Mouse (Mus musculus): ENCODE measurements at regions not wholly inside any gene's neighbourhood (a gene's known extent, or its start where the extent isn't known, plus 50 kb on each side); places are given as distances from the start of the nearest gene placed in this dataset.
"Not testable (repeated sequence)": the region's sequence is repeated elsewhere in the genome, so short reads cannot be mapped to it uniquely, and the experiment has no call there.

DNA sequence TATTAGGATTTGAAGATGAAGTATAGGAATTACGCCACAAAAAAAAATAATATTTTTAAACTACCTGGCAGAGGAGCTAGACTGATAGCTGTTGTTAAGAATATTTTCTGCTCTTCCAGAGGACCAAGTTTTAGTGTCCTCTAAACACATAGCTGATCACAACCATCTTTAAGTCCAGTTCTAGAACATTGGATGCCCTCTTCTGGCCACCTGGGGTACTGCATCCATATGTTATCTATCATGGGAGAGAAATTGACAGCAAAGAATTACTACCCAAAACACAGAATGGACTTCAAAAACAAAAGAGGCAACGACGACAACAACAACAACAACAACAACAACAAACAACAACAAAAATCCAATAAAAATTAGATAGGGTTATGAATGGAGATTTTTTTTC, 71.0 kb upstream of the Prl4a1 start:
- H3K4me3 ChIP-seq (ENCODE audit: insufficient read depth, low read length), result no peak overlapping the region
- no peaks in the 10 kb centered on the region for H3K4me1 ChIP-seq (ENCODE audit: control insufficient read depth, insufficient read depth, low read length)
- H3K27ac ChIP-seq (ENCODE audit: insufficient read depth, low read length), result no peak overlapping the region
- TF ChIP-seq POLR2A (IDR thresholded peaks at IDR 0.05; ENCODE audit: extremely low read depth, insufficient read depth, low read length), result no peak
- peak; percentile 32; the same call in 1 of the 2 replicates for TF ChIP-seq CTCF (IDR thresholded peaks at IDR 0.05; ENCODE audit: extremely low read depth, insufficient read depth, low read length)

DNA sequence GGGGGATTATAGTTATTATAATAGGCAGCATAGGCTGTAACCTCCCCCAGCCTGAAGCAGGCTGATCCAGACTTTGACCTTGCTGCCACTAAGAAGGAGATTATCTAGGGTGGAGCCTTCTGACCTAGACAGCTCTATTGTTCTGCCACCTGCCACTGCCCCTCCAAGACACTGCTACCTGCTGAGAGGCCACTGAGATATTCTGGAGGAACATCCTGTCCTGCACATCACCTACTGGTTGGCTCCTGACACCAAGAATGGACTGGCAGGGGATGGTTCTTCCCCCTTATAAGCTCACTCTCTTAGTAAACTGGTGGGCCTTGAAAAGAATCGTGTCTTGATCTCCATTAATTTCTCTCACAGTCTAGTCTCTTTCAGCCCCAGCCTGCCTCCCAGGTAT, 55.6 kb upstream of the Prl4a1 start:
- not testable (repeated sequence) for H3K4me1 ChIP-seq (ENCODE audit: control insufficient read depth, insufficient read depth, low read length); H3K4me3 ChIP-seq (ENCODE audit: insufficient read depth, low read length); H3K27ac ChIP-seq (ENCODE audit: insufficient read depth, low read length)

DNA sequence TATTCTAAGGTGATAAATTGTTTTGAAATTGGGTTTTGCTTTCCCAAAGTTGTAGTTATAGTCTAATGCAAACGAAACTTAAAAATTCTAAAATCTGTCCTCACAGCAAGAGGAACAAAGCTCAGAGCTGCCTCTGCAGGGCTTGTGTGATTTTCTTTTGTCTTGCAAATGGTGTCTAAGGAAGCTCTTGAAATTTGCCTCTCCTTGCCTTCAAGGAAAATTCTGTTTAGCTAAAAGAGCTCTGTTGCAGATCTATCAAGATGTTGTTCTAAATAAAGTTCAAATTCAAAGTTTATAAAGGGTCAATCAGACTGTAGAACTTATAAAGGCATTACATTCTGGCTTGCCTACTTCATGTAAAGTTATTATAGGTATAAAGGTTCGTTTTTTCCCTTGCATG, 53.6 kb upstream of the Prl4a1 start:
- not testable (repeated sequence) for H3K4me1 ChIP-seq (ENCODE audit: control insufficient read depth, insufficient read depth, low read length); H3K4me3 ChIP-seq (ENCODE audit: insufficient read depth, low read length); H3K27ac ChIP-seq (ENCODE audit: insufficient read depth, low read length)

DNA sequence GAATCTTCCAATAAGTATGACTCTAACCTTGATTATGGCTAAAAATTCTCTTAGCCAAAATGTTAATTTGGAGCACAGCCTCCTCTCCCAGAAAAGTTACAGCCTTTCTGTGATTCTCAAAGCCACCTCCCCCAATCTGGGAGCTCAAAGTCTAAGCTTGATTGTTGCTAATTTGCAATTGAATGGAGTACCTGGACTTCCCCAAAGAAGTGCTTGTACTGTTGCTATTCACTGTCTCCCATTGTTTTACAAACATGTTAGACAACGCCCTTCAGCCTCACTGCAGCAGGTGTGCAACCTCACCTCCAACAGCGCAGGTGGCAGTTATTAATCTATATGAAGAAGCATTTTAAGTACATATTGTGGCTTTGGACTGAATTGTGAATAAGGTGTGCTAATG, 50.0 kb upstream of the Prl4a1 start:
- not testable (repeated sequence) for H3K4me1 ChIP-seq (ENCODE audit: control insufficient read depth, insufficient read depth, low read length); H3K27ac ChIP-seq (ENCODE audit: insufficient read depth, low read length); H3K4me3 ChIP-seq (ENCODE audit: insufficient read depth, low read length)
